Mouse (Mus musculus) liver, postnatal 0 days (tissue): ENCODE data around the gene Sirpb1a.

Experiments
- CTCF ChIP-seq: sonication (generic); IDR thresholded peaks from 2 replicates; pipeline ENCODE4 v1.5.1; 2016; ENCODE audit warnings: antibody characterized with exemption, low read depth
- EP300 ChIP-seq: IDR thresholded peaks from 2 replicates; pipeline ENCODE4 v1.6.1; 2016; ENCODE audit warnings: antibody characterized with exemption, low read depth, mild to moderate bottlenecking

DNA sequence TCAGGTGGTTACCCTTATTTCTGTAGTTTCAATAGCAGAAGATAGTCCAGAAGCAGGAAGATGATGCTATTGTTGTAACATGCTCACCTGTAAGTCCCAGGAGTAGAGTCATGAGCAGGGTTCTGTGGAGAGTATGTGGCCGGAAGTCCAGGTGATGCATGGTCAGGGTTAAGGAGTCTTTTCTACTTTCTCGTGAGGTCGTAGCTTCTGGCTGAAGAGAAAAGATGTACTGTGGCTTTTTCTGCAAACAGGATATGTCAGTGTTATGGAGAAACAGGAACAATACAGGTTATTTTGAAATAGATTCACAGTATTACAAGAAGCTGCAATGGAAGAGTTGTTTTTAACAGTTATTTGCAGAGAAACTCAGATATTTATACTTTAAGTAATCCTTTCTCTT is 94.3 kb downstream of the Sirpb1a start, which contains the start of gene Gm9733:
- TF ChIP-seq CTCF (no peak), EP300 (no peak; the same call in 1 of the 2 replicates)
